Mouse (Mus musculus) gastrocnemius, adult 8-10 months (tissue): ENCODE measurements around the gene Dhx58. TPM values are rescaled to one million over a fixed set of nuclear protein-coding genes. Genes with fewer than 3 reads are reported as not detected.
"Not testable (repeated sequence)": the region's sequence is repeated elsewhere in the genome, so short reads cannot be mapped to it uniquely, and the experiment has no call there.

ENCODE experiments used
- DNase-seq, 2 experiments: peaks; one replicate each; pipeline ENCODE4 v3.0.0; 2022; ENCODE audit warnings: low spot score in 2 of 2
- total RNA-seq, 4 experiments: library from RNA; stranded (reverse); gene quantifications; 2 replicates each; pipeline ENCODE4 v1.2.4; 2022

Dhx58 gene
- total RNA-seq, 4 experiments from 2014 or later = 0.27 to 0.70 (median 0.28) TPM

DNA sequence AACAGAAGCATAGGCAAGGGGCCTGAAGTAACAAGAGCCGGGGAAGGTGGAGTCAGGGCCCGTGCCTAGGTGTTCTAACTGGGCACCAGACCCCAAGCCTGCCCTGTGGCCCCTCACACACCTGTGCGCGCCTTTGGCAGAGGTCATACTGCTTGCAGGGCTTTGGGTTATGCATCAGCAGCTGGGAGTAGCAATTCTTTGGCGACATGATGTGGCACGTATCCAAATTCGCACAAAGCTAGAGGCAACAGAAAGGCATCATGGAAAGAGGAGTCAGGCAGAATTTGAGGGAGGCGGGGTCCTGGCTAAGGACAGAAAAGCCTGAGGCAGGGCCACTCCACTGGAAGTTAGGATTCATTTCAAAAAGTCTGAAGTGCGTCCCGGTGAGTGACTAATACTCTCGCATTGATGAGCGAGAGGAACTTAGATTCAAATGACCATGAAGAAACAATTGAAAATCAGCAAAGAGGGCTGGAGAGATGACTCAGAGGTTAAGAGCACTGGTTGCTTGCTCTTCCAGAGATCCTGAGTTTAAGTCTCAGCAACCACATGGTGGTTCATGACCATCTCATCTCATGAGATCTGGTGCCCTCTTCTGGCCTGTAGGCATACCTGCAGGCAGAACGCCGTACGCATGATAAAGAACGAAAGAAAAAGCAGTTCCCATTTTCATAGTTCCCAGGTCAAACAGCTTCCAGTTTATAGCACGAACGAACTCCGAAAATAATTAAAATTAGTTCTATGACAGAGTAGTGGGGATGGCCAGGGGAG lies 1.8 kb downstream of the Dhx58 start:
- no peak for DNase-seq

DNA sequence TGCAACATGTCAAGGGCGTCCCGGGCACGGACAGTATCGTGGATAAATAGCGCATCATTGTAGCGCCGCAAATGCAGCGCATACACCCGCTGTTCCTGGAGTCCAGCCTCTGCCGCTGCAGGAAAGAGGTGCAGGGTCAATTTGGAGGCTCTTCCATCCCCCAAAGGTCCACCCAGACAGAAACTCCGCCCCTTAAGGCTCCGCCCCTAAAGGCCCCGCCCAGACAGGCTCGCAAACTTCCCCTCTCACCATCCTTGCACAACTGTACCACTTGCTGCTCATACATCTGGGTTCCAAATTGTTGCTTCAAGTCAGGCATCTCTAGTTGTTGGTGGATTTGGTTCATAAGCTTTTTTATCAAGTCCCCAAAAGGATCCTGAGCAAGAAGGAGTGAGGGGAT lies 2.8 kb downstream of the Dhx58 start:
- peak; percentile 53 to 57 for DNase-seq

DNA sequence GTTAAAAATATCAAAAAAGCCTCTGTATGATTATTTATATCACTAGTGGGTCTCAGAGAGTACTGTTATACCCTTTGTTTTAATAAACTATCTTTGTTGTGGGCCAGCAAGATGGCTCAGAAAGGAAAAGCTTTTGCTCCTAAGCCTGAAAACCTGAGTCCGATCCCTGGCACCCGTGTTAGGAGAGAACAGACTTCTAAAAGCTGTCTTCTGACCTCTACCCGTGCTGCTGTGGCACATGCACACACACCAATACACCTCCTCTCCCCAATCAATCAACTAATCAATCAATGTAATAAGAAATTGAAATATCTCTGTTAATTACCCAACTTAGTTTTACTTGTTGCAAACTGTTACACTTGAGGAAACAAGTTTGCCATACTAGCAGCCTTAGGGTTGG lies 3.4 kb downstream of the Dhx58 start:
- no peak for DNase-seq

DNA sequence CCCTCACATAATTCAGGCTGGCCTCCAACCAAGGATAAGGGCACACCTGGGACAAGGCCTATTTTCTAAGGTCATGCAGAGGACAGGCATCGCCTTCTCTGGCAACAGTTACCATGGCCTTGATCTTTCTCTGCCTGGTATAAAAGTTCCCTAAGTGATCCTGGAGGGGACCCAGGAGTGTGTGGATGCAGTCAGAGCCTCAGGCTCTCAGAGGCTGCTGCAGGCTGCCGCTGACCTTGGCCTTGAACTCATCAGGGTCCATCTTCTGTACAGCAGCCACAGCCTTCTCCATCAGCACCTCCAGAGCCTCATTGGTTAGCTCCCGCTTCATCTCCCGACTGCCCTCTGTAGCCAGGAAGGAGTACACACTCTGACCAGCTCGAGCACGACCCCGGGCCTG lies 6.2 kb downstream of the Dhx58 start:
- DNase-seq = no peak

DNA sequence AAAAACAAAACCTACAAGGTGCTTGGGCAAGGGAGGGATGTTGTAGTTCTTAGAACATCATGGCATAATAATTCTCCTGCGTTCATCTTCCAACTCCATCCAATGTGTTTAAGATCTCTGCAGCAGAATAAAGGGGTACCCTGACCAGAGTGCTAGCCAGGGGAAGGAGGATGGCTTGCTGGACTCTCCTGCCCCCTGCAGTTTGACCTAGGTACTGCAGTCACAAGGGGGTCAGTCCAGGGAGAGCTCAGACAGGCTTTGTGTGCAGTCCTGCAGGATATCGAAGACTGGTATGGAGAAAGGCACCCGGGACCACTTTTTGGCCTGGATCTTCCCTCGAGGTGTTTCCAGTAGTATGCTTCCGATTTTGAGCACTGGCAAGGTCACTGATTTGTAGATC lies 9.1 kb downstream of the Dhx58 start:
- DNase-seq = peak; percentile 49 to 63

DNA sequence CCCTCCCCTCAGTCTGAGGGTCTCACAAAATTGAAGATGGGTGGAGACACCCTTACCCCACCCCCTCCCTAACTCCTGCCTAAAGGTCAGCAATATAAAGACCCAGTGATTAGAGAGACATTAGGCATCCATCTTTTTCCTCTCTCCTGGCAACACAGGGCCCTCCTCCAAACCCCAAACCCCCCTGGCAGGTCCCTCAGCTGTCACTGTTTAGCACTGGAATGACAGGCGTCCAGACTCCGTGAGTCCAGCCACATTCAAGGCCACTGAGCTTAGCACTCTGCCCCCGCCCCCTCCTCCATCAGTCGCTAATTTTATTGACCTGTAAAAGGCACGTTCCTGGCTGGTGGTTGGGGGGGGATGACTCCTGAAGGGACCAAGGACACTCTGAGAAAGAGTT lies 10.9 kb downstream of the Dhx58 start:
- DNase-seq = no peak

DNA sequence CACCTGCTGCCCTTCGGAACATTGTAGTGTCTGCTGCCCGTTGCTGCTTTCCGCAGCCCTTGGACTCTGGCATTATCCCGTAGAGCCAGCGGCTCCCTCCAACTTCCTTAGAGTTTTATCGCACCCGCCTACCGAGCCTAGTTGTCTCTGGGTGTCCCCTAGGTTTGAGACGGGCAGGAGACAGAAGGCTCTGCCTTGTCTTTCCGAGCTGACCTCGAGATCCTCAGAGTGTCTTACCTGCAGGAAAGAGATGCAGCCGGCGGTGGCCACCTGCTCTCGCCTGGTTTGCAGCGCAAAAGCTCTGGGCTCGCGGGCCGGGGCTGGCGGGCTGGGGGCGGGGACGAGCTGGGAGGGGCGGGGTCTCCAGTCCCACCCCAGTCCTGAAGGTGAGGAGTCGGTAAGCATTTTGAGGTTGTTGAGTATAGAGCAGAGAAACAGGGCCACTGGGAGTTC lies 11.9 kb downstream of the Dhx58 start, which contains the start of gene Zfp385c:
Gene Zfp385c (minus strand): TSS at position 292 of the 453 bp plus-strand sequence.
- DNase-seq = no peak

DNA sequence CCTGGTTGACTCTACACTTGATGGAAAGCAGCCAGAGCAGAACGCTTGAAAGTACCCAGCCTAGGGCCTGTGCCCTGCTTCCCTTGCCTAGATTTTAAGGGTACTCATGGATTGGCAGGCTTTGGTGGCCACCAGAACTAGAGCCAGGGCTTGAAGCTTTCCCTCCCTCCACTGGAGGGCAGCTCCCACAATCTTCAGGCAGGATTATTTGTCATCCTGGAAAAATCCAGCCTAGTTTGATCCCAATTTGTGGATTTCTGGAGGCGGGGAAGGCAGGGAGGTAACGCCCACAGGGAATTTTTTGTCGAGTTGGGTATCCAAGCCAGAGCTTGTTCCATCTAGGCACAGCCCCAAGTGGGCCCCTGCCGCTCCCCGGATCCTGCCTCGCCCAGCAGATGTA lies 13.7 kb downstream of the Dhx58 start:
- no peak for DNase-seq

DNA sequence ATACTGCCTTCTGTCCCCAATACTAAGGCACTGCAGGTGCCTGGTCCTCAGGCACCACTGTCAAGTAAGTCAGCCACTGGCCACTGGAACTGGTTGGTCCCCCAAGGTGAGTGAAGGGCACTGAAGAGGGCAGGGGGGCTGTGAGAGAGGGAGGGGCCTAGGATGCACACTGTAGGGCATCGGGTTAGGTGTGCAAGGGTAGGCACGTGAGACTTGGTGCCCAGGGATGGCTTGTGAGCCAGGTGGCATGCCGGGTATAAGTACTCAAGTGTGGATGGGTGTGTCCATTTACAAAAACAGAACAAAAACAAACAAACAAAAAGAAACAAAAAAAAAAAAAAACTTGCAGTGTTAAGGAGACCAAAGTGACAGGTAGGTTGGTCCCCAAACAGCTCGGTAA lies 15.6 kb downstream of the Dhx58 start:
- no peak for DNase-seq

DNA sequence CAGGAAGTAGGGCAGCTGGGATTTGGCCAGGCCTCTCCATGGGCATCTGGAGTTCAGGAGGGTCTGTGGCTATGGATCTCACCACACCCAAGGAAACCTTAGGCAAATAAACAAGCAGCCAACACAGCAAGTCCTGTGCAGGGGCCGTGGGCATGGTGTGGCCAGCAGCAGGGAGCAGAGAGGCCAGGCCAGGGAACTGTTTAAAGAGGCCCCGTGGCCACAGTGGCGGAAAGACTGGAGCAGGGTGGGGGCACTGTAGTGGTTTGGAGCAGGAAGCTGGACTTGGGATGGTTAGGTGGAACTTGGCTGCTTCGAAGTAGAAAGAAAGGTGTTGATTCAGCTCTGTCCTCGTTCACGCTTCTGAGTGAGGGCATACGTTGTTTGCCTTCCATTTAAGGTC lies 16.8 kb downstream of the Dhx58 start:
- DNase-seq = no peak

DNA sequence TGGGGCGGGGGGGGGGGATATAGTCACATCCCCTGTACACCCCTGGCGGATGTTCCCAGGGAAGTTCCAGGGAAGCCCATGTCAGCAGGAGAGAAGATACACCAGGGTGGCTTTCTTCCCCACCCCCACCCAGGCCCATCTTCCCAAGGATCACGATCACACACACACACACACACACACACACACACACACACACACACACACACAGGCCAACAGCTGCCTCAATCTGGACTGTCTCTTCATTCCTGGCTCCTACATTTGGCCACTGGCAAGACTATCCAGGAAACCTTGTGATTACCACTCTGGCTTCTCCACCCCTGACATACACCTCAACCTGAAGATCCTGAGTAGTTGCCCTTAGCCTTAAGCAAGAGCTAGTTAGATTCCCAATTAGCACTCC lies 18.7 kb downstream of the Dhx58 start:
- no peak for DNase-seq

DNA sequence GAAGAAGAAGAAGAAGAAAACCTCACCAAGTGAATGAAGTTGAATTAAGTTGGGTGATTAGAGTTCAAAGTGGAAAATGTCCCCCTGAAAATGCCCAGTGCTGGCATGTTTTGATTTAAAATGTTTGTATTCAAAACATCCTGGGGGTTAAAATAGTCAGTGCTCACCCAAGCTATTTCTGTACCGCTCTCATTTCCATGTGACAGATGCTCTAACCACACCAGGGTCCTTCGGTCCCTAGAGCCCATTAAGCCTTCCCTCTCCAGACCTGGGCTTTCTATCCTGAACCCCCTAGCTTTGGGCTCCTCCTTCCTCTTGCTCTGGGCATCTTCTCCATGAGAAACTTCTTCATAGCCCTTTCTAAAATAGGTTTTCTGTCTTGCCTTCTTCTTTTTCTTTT lies 20.0 kb downstream of the Dhx58 start:
- DNase-seq = no peak

DNA sequence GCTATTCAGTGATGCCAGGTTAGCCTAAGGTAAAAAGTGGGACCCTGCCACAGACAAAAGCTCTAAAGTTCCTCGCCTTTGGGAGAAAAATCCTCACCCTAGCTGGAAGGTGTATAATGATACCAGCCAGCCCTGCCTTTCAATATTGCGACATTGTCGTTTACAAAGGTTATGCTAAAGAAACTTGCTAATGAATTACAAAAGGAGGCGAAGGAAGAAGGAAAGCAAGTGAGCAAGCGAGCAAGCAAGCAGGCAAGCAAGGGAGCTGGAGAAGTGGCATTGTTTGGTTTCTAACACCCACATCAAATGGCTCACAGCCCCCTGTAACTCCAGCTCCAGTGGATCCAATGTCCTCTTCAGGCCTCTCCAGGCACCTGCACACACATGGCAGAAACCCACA lies 21.5 kb downstream of the Dhx58 start:
- no peak for DNase-seq

DNA sequence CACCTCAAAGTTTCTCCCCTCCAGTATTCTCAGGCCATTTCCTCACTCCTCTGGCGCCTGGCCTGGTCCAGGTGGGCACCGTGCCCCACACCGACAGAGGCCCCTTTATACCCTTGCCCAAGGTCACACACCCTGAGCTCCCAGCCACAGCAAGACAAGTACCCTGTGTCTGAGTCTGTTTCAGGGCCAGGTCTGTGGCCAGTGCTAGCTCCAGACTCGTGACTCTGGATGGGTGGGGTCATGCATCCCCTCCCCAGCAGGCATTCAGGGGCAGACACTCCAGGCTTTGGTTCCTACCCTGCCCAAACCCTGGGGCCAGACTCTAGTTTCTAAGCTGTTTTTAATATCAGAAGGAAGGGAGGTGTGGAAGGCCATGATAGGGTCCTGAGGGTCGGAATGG lies 22.2 kb downstream of the Dhx58 start:
- no peak for DNase-seq

DNA sequence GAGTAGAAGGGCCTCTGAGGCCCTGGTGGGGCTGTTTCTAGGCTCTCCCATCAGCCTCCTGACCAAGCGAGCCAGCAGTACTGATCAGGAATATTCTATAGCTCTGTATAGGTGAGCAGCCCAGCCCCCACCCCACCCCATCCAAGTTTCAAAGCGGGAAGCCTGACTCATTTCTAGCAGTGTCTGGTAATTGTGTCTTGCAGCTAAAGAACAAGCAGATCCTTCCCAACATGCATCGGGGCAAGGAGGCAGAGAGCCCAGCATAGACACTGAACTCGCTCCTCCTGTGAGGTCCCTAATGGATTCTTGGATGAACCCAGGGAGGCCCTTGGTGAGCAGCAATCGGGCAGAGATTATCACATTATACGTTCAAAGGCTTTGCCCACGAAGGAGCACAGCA lies 26.3 kb downstream of the Dhx58 start:
- no peak for DNase-seq

DNA sequence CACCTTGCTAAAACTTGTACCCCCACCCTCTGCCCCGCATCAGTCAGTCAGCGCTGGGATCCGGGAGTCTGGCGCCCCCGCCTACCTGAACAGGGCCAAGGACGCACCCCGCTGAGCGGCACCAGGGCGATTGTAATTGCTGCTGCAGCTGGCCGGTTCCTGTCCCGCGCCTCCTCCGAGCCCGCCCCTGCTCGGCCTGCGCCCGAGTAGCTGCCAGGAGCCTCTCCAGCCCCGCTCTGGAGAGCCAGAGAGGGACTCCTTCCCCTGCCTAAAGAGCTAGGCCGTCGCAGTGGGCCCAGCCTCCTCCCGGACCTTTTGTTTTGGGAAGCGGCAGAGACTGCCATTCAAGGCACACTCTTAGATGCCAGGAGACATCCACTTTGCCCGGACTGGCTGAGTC lies 30.9 kb downstream of the Dhx58 start:
- peak; percentile 48 to 54 for DNase-seq

DNA sequence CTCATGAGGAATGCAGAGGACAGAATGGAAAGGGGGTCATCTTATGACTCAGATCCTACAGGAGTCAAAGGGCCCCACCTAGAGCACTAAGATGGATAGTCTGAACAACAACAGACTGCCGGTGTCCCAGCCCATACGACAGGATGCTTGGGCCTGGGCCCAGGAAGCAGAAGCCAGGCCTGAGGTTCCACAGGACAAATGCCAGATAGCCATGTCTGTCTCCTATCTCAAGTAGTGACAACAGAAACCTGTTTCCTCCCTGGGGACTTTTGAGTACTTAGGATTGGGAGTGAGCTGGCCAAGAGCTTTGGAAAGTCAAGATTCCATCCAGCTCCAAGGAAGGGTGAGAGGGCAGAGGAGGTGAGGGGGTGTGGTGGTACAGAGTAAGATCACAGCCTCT lies 32.1 kb downstream of the Dhx58 start:
- DNase-seq = no peak

DNA sequence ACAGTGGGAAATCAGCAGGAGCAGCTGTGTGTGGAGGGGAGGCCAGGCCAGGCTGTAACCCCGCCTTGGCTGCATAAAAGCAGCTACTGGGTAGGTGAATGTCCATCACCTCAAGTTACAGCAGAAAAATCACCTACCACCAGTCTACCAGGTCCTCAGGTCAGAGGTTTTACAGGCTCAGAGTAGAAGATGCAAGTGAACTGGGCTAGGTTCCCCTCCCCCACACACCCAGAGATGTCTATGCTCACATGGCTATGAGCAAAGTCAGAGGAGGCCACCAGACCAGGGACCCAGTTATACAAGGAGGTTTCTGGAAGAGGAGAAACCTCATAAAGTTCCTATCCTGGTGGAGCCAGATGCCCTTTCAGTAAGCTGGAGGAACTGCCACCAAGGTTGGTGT lies 33.0 kb downstream of the Dhx58 start:
- no peak for DNase-seq

DNA sequence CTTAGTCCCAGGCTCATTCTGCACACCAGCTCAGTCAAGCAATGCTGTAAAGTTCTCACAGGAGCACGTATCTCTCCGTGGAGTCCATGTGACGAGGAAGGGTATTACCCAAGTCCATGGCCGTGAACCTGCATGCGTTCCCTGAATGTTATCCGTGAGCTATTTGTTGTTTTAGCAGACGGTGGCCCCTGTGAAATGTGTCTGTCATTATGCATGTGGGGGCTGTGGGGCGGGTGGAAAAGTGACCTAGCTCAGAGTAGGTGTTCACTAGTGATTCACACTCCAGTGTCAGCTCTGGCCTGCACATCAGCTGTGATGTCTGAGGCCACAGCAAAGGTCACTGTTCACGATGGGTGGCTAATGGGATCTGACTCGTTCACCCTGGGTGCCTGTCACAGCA lies 44.3 kb downstream of the Dhx58 start:
- no peak for DNase-seq

DNA sequence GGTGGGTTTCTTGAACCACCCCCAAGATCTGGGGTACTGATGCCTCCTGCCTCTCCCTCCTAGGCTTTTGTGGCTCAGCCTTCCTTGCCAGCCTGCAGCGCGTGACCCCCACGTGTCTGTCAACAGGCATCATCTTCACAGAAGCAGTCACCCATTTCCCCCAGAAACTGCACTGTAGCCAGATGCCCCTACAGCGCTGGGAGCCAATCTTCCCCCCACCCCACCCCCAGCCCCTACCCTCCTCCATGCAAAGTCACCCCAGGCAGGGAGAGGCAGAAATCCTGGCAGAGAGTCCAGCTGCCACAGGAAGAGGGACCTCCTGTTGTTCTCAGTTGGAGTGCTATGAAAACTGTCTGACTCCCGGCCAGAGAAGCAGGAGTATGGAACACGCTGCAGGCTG lies 47.6 kb downstream of the Dhx58 start:
- no peak for DNase-seq

DNA sequence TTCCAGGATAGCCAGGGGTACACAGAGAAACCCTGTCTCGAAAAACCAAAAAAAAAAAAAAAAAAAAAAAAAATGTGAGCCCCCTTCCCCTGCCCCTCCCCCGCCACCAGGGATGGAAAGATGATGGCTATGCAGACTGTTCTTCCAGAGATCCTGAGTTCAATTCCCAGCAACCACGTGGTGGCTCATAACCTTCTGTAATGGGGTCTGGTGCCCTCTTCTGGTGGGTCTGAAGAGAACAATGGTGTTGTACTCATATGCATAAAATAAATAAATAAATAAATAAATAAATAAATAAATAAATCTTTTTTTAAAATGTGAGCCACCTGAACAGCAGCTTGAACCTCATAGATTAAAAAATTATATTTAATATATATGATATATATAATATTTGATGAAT lies 48.5 kb downstream of the Dhx58 start:
- DNase-seq = not testable (repeated sequence)

DNA sequence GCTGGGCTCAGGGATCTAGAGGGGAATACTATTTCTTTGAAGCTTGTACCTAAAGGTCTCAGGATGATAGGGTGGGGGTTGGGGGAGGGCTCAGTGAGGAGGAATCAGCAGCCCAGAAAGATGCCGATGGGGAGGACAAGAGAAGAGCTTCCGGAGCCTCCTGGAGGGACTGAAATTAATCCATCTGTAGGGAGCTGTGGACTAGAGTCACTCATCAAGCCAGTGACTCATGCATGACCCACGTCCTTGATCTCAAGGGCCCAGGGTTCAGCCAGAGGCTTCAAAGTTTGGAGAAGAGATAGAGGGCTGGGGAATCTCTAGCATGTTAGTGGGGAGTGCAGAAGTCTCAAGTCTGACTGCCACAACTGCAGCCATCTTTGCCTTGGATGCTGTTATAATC lies 52.3 kb downstream of the Dhx58 start:
- no peak for DNase-seq

DNA sequence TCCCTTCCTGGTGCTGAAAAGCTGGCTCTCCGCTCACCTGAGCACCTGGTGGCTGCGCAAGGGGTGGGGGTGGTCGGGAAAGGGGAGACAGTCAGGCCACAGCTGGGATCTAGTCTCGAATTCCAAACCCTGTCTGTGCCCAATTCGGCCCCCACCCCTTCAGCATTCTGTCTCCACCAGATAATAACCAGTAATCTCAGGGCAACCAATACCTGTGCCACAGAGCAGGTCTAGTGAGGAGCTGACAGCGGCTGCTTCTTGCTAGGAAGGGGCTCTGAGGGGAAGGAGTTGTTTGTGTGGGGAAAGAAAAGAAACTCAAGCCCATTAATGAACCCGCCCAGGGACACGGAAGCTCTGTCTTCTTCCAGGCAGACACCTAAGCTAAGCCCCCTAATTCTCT lies 52.9 kb downstream of the Dhx58 start:
- no peak for DNase-seq

DNA sequence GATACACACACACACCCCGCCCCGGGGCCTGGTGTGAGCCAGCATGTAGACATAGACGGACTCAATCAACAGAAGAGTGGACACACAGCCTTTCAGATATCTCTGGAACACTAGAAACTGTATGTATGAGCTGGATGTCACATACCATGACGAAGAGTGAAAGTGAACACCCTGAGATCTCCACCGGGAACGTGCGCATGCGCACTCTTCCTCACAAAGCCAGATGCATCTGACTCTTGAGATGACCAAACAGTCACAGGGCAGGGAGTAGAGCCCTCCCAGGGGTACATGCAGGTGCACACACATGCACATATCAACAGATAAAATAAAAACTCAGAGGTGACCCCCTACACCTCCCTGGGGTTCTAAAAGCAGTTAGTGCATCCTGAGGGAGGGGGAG lies 55.7 kb downstream of the Dhx58 start:
- DNase-seq = no peak
